Mouse (Mus musculus): ENCODE measurements around the gene Lrrc17. TPM values are rescaled to one million over a fixed set of nuclear protein-coding genes. Genes with fewer than 3 reads are reported as not detected.
"Not testable (repeated sequence)": the region's sequence is repeated elsewhere in the genome, so short reads cannot be mapped to it uniquely, and the experiment has no call there.

The Lrrc17 gene
- total RNA-seq, 2 experiments from 2014 or later = not detected

- no peak for ATAC-seq (ENCODE audit: poor library complexity, severe bottlenecking)
Observed at GRCm38 (mm10) chr5:21532921-21533320, 10.4 kb upstream of the Lrrc17 start.

DNA sequence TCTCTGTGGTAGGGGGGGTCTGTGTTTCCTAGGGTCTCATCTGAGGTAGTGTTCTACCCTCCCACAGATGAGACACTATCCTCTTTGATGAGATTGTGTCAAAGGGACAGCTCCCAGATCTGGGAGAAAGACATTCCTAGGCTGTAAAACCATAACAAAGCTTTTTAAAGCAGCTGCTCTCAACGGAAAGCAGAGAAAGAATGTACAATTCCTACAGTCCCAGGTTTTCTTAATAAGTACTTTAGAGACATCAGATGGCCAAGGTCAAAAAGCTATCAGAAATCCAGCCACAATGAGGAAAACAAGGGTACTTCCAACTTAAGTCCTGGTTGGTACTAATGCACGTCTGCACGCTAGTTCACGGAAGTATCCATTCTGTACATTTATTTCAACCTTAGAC lies 1.1 kb upstream of the Lrrc17 start:
- no peak for ATAC-seq (ENCODE audit: poor library complexity, severe bottlenecking)

DNA sequence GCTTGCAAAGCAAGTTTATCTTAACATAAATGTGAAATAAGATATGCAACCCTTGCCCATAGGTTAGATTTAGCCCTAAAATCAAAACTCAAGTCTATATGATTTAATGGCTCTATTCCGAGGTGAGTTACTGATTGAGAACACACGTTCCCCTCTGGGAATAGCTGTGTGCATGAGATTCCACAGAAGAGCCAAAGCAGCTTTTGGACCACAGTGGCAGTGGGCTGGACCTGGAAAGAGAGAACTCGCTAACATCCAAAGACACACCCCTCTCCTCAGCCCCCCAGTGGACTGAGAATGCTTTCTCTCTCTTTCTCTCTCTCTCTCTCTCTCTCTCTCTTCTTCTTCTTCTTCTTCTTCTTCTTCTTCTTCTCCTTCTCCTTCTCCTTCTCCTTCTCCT lies 1.5 kb downstream of the Lrrc17 start:
- no peak for ATAC-seq (ENCODE audit: poor library complexity, severe bottlenecking)

DNA sequence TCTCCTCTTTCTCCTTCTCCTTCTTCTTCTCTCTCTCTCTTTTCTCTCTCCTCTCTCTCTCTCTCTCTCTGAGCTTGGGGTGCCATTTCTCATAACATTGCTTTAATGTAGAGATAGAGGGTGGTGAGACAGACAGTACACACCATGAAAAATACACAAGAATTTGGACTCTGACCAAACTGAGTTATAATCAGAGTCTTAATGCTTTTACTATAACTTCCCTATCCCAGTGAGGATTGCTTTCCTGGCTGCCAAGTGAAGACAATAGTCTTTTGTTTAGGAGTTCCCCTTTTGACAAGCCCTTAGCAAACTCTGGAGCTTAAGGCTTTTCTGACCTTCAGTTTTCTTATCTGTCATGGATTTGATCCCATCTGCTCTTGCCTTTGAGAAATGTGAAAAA lies 1.9 kb downstream of the Lrrc17 start:
- ATAC-seq (ENCODE audit: poor library complexity, severe bottlenecking) = no peak

- no peak for ATAC-seq (ENCODE audit: poor library complexity, severe bottlenecking)
Observed at GRCm38 (mm10) chr5:21545786-21546185, 2.4 kb downstream of the Lrrc17 start.

DNA sequence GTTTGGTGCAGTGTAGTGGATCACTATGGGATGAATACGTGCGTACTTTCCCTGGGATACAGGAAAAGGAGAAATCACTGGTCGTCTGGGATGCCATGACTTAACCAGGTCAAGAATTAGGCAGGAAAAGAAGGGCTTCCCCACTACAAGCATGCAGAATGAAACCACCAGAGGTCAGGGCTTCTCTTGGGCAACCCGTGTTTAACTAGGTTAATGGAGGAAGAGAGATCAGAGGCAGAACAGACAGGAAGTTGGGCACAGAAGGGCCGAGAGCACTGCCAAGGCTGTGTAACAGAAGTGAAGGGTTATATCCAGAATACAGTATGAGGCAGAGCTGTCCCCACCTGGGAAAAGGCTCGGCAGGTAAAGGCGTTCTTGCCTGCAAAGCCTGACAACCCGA lies 3.6 kb downstream of the Lrrc17 start:
- ATAC-seq (ENCODE audit: poor library complexity, severe bottlenecking) = peak; percentile 90

GRCm38 (mm10) chr5:21553685-21554084 lies 10.3 kb downstream of the Lrrc17 start:
- ATAC-seq (ENCODE audit: poor library complexity, severe bottlenecking) = no peak

GRCm38 (mm10) chr5:21554732-21555131 lies 11.4 kb downstream of the Lrrc17 start:
- no peak for ATAC-seq (ENCODE audit: poor library complexity, severe bottlenecking)

GRCm38 (mm10) chr5:21556502-21556901 lies 13.1 kb downstream of the Lrrc17 start:
- ATAC-seq (ENCODE audit: poor library complexity, severe bottlenecking) = no peak

DNA sequence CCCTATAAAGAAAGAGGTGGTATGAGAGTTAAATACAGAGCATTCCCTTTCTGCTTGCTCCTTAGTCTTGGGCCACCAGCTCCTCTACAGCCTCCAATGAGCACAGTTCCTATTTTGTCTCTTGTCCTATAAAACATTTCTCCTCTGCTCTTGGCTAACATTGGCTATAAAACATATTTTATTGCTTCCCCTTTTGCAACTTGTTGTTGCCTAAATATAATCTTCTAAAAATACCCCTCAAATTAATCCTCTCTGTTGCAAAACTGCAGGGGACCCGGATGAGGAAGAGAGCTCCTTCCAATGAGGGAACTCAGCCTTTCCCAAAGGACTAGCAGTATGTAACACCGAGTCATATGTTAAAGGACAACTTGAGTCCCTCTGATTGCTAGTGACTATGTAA lies 20.6 kb downstream of the Lrrc17 start:
- peak; percentile 87 for ATAC-seq (ENCODE audit: poor library complexity, severe bottlenecking)

GRCm38 (mm10) chr5:21565392-21566065 lies 22.2 kb downstream of the Lrrc17 start:
- no peak for ATAC-seq (ENCODE audit: poor library complexity, severe bottlenecking)

- no peak for ATAC-seq (ENCODE audit: poor library complexity, severe bottlenecking)
Observed at GRCm38 (mm10) chr5:21567784-21568183, 24.4 kb downstream of the Lrrc17 start.

GRCm38 (mm10) chr5:21572764-21573416 lies 29.5 kb downstream of the Lrrc17 start:
- no peak for ATAC-seq (ENCODE audit: poor library complexity, severe bottlenecking)

DNA sequence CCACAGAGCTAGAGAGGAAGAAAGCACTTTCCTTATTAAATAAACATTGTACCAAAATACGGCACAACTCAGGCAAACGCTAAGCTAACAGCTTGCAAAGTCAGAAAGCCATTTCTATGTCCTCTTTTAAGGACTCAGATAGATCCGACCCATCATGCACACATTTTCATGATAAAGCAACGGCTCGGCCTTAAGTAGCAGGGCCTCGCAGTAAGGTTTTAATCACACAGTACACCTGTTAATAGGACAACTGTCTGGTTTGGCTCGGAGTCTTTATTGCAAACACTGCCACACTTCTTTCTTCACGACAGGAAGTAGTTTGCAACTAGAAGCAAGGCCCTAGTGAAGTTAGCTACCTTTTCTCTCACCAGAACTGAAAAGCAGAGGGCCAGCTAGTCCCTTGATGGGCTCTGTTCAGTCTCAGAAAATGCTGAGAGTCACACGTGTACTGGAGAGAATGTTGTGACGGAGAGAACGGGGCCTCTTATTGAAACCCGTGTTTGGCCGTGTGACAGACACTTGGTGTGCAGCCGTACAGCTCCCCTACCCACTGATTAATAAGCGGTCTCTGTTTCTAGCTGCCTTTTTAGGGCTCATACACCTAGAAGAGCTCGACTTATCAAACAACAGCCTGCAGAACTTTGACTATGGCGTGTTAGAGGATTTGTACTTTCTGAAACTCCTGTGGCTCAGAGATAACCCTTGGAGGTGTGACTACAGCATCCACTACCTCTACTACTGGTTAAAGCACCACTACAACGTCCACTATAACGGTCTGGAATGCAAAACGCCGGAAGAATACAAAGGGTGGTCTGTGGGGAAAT lies 31.2 kb downstream of the Lrrc17 start:
- ATAC-seq (ENCODE audit: poor library complexity, severe bottlenecking) = no peak

GRCm38 (mm10) chr5:21575210-21575550 lies 31.8 kb downstream of the Lrrc17 start:
- ATAC-seq (ENCODE audit: poor library complexity, severe bottlenecking) = no peak

DNA sequence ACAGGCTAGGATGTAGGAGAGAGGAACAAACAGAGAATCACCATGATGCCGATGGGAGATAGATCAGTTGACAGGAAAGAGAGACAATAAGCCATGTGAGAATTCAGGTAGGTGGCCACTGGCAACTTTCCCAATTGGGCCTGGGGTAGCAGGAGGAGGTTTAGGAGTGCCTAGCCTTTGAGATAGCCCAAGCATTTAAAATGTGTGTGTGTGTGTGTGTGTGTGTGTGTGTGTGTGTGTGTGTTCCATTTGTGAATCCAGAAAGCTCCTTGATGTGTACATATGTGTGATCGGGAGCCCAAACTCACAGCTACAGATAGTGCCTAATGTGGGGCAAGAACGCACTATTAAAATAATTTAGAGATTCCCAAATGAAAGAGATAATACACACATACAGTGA lies 34.8 kb downstream of the Lrrc17 start:
- no peak for ATAC-seq (ENCODE audit: poor library complexity, severe bottlenecking)

DNA sequence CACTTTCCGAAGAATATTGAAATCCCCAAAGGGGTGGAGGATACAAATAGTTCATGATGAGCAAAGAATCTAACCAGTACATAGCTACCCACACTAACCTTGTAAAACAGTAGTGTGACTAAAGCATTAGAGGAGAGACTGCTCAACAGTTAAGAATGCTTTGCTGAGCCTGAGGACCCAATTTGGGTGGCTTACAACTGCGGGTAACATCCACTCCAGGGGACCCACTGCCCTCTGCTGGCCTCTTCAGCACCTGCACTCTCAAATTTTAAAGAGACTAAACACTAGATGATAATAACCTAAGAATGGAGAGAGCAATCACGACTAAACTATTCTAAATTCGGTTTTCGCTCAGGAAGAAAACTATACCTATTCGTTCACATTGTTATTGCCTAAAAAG lies 43.4 kb downstream of the Lrrc17 start:
- peak; percentile 66 for ATAC-seq (ENCODE audit: poor library complexity, severe bottlenecking)

GRCm38 (mm10) chr5:21587683-21588082 lies 44.3 kb downstream of the Lrrc17 start:
- ATAC-seq (ENCODE audit: poor library complexity, severe bottlenecking) = no peak

GRCm38 (mm10) chr5:21588220-21588619 lies 44.9 kb downstream of the Lrrc17 start:
- ATAC-seq (ENCODE audit: poor library complexity, severe bottlenecking) = no peak

DNA sequence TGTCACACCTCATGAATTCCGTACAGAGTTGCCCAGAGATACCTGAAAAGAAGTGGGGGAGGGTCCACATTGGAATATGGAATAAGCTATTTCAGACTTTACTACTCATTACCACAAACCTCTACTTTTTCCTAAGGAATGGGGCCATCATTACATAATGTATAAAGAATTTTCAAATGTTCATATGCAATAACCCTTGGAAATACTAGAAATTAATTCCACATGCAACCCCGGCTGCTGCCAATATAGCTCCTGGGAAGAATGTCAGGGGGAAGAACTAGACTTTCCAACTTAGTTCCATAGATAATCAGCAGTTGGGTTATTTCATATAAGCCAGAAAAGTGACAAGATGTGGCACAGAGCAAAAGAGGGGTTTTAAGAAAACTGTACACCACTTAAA lies 48.7 kb downstream of the Lrrc17 start:
- ATAC-seq (ENCODE audit: poor library complexity, severe bottlenecking) = no peak

DNA sequence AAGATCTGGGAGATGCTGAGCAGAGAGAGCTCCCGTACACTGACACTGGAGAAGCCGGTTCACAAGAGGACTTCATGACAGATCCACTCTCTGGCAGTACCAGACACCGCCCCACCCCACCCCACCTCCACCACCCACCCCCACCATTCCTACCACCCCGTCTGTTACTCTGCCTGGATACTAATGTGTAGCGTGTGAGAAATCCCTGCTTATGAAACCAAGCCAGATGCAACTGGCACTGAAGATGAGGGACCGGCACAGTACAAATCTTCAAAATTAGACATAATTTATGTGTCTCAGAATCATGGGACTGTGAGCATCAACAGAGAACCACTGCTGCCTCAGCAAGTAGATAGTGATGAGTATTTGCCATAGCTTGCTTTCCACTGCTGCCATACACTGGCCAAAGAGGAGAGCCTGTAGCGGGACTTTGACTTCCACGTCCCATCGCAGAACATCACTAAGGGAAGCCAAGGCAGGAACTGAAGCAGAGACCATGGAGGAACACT lies 49.9 kb downstream of the Lrrc17 start:
- ATAC-seq (ENCODE audit: poor library complexity, severe bottlenecking) = no peak

GRCm38 (mm10) chr5:21599536-21599935 lies 56.2 kb downstream of the Lrrc17 start:
- ATAC-seq (ENCODE audit: poor library complexity, severe bottlenecking) = not testable (repeated sequence)
